Mouse (Mus musculus) left cerebral cortex, adult 18-20 months (tissue): ENCODE measurements around the gene Ttc25. TPM values are rescaled to one million over a fixed set of nuclear protein-coding genes. Genes with fewer than 3 reads are reported as not detected.
"Not testable (repeated sequence)": the region's sequence is repeated elsewhere in the genome, so short reads cannot be mapped to it uniquely, and the experiment has no call there.

Experiments
- DNase-seq, 2 experiments: peaks; one replicate each; pipeline ENCODE4 v3.0.0; 2021 to 2022; ENCODE audit warnings: low spot score in 2 of 2, mixed read lengths in 1 of 2
- total RNA-seq, 2 experiments: library from RNA; stranded (reverse); gene quantifications; 2 replicates each; pipeline ENCODE4 v1.2.3; 2021

The Ttc25 gene
- total RNA-seq, 2 experiments from 2014 or later, result 0.98 to 1.5 TPM

DNA sequence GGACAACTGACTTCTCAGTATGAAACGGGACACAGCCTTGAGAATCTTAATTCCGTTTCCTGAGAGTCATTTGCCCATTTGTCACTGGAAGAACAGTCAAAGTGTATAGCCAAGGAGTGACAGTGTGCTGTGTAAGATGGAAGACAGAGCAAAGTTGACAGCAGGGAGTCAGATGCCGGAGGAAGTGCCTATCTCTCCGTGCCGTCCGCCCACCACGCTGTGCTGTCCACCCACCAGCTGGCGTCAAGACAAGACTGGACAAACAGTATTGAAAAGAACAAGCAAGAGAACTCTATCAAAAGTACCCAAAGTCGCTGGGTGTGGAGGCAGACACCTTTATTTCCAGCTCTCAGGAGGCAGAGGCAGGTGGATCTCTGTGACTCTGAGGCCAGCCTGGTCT is 57.7 kb downstream of the Ttc25 start:
- no peak for DNase-seq

DNA sequence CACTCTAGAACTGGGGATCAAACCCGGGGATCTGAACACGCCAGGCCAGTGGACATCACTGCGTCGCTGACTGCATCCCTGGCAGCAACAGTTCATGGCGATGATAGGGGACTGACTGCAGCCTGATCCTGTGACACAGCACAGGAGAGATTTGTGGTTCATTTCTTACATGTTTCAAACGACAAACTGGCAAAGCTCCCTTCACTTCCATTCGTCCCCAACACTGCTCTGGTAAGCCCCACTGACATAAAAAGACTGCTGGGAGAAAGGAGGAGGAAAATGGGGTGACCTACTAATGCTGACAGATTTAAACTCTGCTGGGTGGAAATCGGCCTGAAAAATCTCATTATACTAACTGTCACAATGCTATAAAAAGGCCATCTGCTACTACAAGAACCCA is 58.4 kb downstream of the Ttc25 start:
- DNase-seq, result no peak

DNA sequence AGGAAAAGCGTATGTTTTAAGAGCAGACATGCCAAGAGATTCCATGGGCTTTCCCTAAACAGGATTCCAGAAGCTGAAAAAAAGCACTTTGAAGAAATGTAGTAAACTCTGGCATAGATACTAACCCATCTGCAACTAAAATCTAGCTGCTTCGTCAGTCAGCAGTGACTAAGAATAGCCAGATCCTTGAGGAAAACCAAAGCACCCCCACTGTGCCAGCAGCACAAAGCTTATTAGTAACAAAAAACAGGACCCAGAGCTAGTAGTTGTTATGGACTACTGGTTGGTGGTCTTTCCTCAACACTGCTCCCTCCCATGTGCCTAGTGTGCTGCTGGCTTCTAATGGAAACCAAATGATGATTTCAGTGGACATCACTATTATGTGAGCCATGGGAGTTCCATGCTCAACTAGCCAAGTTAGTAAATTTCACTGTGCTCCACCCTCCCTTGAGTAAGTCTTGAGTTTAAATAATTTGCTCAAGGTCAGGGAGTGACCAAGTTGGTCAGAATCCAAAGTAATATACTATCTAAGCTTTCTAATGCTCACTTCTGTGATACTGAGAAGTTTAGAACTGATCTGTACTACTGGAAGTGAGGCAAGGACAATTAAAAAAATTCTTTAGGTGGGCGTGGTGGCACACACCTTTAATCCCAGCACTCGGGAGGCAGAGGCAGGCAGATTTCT is 59.1 kb downstream of the Ttc25 start:
- peak in 1 of 2 experiments; percentile 19 for DNase-seq

DNA sequence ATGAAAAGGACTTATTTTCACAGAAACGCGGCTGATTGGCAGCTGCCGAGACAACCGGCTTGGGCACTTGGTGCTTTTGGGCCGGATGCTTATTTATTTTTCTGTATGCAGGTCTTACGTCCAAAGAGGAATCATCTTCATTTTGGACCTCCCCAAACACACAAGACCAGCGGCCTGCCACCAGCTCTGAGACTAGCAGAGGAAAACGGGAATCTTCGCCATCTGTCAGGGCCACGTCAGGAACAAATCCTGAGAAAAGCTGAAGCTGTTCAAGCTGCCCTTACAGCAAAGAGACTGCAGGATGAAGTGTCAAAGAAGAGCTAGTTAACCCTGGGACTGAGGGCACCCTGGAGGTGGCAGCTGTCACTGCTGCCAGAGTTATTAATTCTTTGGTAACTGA is 60.0 kb downstream of the Ttc25 start:
- no peak for DNase-seq

DNA sequence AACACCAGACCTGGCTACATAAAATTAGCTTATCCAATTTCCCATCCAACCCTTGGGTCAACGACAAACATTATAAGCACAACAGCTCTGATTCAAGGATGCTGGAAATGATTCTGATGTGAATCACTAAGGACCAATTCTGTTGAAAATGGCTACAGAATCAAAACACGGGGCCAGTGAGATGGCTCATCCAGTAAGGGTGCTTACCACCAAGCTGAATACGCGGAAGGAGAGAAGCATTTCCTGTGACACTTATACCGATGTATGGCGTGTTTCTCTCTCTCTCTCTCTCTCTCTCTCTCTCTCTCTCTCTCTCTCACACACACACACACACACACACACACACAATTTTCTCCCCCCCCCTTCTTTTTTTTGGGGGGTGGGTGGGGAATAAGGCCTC is 61.7 kb downstream of the Ttc25 start:
- DNase-seq, result no peak

DNA sequence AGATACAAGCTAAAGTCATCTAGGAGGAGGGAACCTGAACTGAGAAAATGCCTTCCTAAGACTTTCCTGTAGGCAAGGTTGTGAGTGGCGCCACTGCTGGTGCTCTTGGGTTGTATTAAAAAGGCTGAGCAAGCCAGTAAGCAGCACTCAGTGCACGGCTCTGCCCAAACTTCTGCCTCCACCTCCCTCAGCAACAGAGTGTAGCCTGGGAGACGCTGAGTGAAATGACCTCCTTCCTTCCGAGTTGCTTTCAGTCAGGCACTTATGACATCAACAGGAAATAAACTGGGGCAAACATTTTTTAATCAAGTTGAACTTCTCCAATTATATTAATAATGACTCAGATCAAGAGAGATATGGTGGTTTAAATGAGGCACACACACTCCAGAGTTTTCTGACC is 63.4 kb downstream of the Ttc25 start:
- no peak for DNase-seq

DNA sequence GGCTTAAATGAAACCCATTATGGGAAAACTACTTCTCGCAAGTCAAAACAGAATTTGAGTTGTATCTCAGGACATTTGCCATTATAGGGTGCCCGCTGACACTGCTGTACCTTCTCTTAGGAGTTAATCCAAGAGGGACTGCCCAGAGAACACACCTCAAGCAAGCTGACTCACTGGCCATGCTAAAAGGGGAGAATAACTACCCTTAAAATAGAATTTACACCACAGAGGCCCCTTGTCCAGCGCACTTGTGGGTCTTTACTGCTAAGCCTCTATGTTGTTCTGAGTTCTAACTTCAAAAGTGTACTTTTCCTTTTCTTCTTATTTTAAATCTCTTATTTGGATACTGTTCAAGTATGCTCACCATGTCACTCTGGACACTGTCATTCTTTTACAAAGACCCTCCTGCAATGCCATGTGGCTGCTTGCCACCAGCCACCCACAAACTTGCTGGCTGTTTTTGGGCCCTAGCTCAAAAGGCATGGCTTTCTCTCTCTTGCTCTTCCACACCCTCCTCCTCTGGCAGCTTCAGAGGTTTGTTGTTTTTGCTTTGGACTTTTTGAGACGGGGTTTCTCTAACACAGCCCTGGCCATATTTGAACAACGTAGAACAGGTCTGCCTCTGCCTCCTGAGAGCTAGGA is 64.1 kb downstream of the Ttc25 start:
- no peak for DNase-seq

DNA sequence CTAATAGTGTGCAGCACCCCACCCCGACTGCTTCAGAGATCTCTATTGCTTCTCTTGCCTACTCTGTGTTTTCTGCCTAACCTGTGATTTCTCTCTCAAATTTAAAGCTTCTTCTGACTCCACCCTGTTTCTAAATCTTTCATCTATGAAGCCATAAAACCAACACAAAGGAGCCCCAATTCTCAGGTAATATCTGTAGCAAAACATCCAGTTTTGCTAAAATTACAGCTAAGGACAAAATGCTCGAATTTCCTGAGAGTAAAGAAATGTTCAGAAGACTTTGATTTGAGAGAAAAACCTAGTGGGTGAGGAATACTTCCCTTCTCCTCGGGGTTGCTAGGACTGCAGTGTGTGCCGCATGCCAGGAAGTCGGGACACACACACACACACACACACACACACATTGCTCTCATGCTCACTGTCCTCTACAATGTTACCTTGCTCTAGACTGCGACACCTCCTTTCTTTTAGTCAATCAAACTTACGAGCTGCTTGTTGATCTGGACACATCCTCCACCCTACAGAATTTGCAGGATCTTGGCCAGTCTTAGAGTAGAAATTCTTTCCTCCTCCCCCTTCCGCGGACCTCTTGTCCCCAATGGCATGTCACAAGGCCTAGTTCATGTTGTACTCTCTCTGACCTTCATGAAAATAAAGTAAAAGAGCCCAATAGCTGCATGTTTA is 64.7 kb downstream of the Ttc25 start:
- DNase-seq, result no peak

DNA sequence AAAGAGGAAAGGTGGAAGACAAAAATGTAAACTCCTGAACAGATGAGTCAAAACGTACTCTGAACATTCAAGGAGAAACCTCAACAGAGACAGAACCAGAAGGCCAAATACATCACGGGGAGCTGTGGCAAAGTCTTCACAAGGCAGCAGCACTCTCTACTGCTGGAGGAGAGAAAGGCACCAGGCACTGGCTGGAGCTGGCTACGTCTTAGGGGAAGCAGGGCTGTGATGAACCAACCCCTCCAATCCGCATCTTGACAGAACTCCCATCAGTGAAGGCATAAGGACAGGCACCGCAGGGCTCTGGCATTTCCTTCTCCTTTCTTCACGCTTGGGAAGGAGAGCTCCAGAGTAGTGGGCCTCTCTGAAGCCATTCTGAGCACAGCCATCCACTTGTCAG is 66.2 kb downstream of the Ttc25 start:
- no peak for DNase-seq

DNA sequence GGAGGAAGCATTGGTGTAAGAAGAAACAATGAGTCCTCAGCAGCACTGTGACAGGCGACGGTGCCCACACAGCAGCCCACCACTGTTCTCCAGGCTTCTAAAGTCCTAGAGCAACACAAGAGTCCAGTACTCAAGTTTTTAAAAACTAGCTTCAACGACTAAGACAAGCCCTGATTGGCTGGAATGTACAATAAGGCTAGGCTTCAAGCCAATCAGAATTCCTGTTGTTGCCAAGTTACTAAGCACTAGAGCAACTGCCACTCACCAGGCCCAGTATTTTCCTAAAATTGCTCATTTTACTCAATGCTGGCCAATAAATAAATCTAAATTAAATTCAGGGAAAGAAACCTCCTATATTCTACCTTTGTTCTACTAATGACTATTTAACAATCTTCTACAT is 67.8 kb downstream of the Ttc25 start:
- DNase-seq, result no peak

DNA sequence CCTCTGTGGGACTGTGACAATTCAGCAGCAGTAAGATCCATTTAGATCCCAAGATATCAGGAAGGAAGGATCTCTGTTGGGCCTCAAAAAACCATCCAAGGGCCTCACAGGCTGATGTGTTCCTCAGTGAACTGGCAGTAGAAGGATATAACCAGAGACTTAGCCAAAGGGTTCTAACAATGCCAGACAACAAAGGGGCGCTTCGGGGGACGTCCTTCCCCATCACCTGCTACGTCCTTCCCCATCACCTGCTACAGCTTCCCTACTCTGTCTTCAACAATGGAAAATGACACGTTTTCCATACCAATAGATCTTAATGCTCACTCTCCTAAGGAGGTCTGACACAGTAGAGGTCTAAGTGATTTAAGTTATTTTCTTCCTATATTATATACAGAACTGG is 70.9 kb downstream of the Ttc25 start:
- no peak for DNase-seq

DNA sequence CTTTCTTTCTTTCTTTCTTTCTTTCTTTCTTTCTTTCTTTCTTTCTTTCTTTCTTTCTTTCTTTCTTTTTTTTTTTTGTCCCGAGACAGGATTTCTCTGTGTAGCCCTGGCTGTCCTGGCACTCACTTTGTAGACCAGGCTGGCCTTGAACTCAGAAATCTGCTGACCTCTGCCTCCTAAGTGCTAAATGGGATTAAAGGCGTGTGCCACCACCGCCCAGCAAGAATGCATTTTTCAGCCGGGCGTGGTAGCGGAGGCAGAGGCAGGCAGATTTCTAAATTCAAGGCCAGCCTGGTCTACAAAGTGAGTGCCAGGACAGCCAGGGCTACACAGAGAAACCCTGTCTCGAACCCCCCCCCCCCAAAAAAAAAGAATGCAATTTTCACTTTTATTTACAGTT is 71.4 kb downstream of the Ttc25 start:
- DNase-seq, result not testable (repeated sequence)

DNA sequence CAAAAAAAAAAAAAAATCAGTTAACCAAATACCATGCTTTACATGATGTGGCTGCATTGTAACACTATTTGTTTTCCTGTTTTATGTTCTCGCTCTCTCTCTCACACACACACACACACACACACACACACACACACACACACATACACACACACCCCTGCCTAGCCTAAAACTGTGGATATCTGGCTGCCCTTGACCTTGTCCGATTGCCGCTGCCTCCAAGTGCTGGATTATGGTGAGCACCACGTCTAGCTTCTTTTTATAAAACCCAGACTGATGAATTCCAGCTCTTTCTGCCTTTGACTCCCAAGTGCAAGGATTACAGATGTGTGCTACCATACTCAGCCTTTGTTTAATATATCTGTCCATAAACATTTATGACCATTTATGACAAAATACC is 72.1 kb downstream of the Ttc25 start:
- DNase-seq, result no peak

DNA sequence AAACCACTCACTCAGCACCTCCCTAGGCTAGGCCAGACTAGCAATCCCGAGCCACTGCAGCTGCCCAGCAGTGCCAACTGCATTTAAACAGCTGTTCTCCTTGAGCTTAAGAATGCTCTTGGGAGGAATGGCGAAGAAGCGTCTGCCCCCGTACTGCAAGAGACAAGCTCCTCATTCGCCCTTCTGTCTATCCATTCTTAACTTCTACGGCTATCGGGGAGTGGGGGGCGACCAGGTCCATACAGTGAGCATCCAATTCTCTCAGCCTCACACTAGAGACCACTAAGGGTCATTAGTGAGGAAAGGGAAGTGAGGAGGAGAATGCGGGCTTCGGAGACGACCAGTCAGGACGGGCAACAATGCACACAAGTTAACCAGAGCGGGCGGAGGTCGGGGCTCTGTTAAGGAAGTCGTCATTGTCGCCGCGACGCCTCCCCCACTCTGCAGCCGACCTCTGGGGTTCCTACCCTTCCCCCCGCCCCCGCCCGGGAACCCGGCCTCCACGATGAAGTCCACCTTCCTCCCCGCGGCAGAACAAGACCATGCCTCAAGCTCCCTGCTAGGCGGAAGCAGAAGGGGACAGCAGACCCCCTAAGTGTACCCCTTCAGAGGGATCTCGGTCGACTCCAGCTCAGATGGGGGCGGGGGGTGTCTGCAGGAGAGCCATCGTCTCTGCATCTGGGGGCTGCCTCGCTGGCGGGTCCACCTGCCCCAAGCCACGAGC is 73.5 kb downstream of the Ttc25 start, which contains the start of gene Nkiras2:
Gene Nkiras2 (plus strand): TSS at position 484 of the 724 bp plus-strand sequence.
- peak; percentile 27 to 42 for DNase-seq

DNA sequence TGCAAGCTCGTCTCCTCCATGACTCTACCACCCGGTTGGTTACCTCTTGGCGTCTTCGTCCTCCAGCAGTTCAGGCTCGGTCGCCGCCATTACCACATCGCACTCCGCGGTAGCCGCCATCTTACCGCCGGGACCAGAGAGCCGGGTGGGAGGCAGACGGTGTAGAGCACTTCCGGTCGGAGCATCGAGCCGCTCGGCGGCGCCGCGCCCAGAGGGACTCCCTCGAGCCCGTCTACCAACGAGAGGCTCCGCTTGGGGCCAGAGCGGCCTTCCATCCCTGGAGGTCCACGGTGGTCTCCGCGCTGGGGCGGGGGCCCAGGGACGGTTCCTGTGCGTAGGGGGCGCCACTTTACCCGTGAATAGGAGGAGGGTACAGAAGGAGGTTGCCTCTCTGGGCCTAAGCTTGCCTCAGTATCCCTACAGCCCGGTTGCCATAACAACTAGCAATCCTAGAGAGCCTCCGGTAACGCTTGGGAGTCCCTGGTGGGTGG is 74.1 kb downstream of the Ttc25 start:
- DNase-seq, result peak; percentile 92 to 96

DNA sequence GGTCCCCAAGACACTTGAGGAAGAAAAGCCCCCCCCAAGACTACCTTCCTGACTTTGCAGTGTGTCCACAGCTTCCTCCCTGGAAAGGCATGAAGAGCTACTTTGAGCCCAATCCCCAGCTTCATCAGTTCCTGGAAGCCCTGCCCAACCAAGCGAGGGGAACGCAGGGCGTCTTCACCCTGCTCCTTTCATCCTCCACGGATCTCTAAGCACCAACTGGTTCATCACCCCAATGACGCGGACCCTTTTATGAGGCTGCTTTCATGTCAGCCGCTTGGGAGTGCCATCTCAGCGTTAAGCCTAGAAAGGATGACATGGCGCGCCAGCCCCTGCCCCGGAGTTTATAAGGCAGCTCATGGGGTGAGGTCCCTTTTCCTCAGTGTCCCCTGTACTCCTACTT is 74.6 kb downstream of the Ttc25 start, which contains the start of gene Dnajc7:
Gene Dnajc7 (minus strand): TSS at position 187 of the 400 bp plus-strand sequence.
- no peak for DNase-seq

Other genes with a start within 250 kb of the Ttc25 start
- gene Eif1, start 225.7 kb upstream of the Ttc25 start, total RNA-seq, result 100 to 1,000 TPM; 831 to 849 TPM
- not detected for gene Gast, start 211.2 kb upstream of the Ttc25 start, total RNA-seq
- gene Hap1, start 189.5 kb upstream of the Ttc25 start, total RNA-seq, result 100 to 1,000 TPM; 147 to 179 TPM
- gene Jup, start 147.8 kb upstream of the Ttc25 start, total RNA-seq, result 10 to 100 TPM; 47.2 to 49.3 TPM
- gene P3h4, start 130.8 kb upstream of the Ttc25 start, total RNA-seq, result 10 to 100 TPM; 10.4 to 11.3 TPM
- gene Fkbp10, start 129.9 kb upstream of the Ttc25 start, total RNA-seq, result 1 to 10 TPM; 4.3 to 6.6 TPM
- 10 to 100 TPM; 47.2 to 53.8 TPM for gene Nt5c3b, start 103.8 kb upstream of the Ttc25 start, total RNA-seq
- gene Klhl10, start 103.7 kb upstream of the Ttc25 start, total RNA-seq, result 1 to 10 TPM in 1 of 2 experiments, under 1 TPM in 1; 0.82 to 1.2 TPM
- 100 to 1,000 TPM; 104 to 106 TPM for gene Klhl11, start 72.9 kb upstream of the Ttc25 start, total RNA-seq
- gene Acly, start 17.6 kb upstream of the Ttc25 start, total RNA-seq, result 100 to 1,000 TPM; 133 to 140 TPM
- 100 to 1,000 TPM in 1 of 2 experiments, 10 to 100 TPM in 1; 92.4 to 131 TPM for gene Cnp, start 29.3 kb downstream of the Ttc25 start, total RNA-seq
- 10 to 100 TPM; 11.7 to 13.0 TPM for gene Nkiras2, start 73.6 kb downstream of the Ttc25 start, total RNA-seq
- gene Dnajc7, start 74.6 kb downstream of the Ttc25 start, total RNA-seq, result 100 to 1,000 TPM; 258 to 267 TPM
- gene Zfp385c, start 146.8 kb downstream of the Ttc25 start, total RNA-seq, result under 1 TPM; 0.35 to 0.66 TPM
- gene Dhx58, start 158.7 kb downstream of the Ttc25 start, total RNA-seq, result 1 to 10 TPM; 1.8 to 2.4 TPM
- 10 to 100 TPM; 63.2 to 63.3 TPM for gene Kat2a, start 166.9 kb downstream of the Ttc25 start, total RNA-seq
- not detected for gene Hspb9, start 168.2 kb downstream of the Ttc25 start, total RNA-seq
- gene Rab5c, start 192.6 kb downstream of the Ttc25 start, total RNA-seq, result 100 to 1,000 TPM; 152 to 162 TPM
- gene Kcnh4, start 214.3 kb downstream of the Ttc25 start, total RNA-seq, result 10 to 100 TPM; 12.9 to 15.9 TPM
- gene Hcrt, start 217.3 kb downstream of the Ttc25 start, total RNA-seq, result not detected
- 1 to 10 TPM; 7.0 to 8.6 TPM for gene Ghdc, start 225.3 kb downstream of the Ttc25 start, total RNA-seq